In genomic region chr13:108157732-108158464, GRCm38 (mm10) we compare ENCODE assay signal across 8 mouse cellular contexts. TPM values are rescaled to one million over a fixed set of nuclear protein-coding genes. Genes with fewer than 3 reads are reported as not detected.
DNase-seq lines count a peak whose midpoint lies in the region; ATAC-seq and TF ChIP-seq lines count a peak whose summit lies in the region.

No protein-coding gene starts in this region.

- no peak for TF ChIP-seq EP300 in stomach, postnatal 0 days (optimal IDR thresholded peaks at IDR 0.05)

- no peaks in the 10 kb centered on the region for H3K9me3 ChIP-seq in forebrain, postnatal 0 days (ENCODE audit: low read length)
- no peaks in the 10 kb centered on the region for H3K9me3 ChIP-seq in stomach, postnatal 0 days (ENCODE audit: control insufficient read depth, low read length)

- no peaks in the 10 kb centered on the region for H3K4me1 ChIP-seq in brown adipose tissue, adult 24 weeks (ENCODE audit: control insufficient read depth, insufficient read depth, insufficient read length, low read length)
- no peaks in the 10 kb centered on the region for H3K4me1 ChIP-seq in forebrain, postnatal 0 days (ENCODE audit: insufficient read depth)
- no peaks in the 10 kb centered on the region for H3K4me1 ChIP-seq in stomach, postnatal 0 days (replicated peaks; ENCODE audit: control insufficient read depth, insufficient read depth)

- 3% methylated on average over 42 of the region's 42 CpGs for WGBS in forebrain, postnatal 0 days
- 3% methylated on average over 41 of the region's 42 CpGs for WGBS in stomach, postnatal 0 days

- H3K36me3 ChIP-seq in forebrain, postnatal 0 days (ENCODE audit: insufficient read depth): peaks cover 4% of the 10 kb centered on the region; the same call in 1 of the 2 replicates
- no peaks in the 10 kb centered on the region; the same call in 1 of the 2 replicates for H3K36me3 ChIP-seq in stomach, postnatal 0 days (ENCODE audit: control insufficient read depth, insufficient read depth, low read length)

- DNase-seq in layer of hippocampus, adult 2 months (ENCODE audit: low spot score in 2 of 2): peak in 1 of 2 experiments; percentile 16
- no peak for DNase-seq in layer of hippocampus, adult 18-20 months (ENCODE audit: low spot score in 2 of 2)
- peak; percentile 42 for DNase-seq in forebrain, postnatal 0 days
- DNase-seq in lung, postnatal 36 days: peak; percentile 2
- peak; percentile 17 for DNase-seq in stomach, postnatal 0 days (ENCODE audit: low spot score)
- no peak for DNase-seq in frontal cortex, postnatal 10 days (ENCODE audit: low spot score in 2 of 2)
- DNase-seq in cerebellum, postnatal 4 days (ENCODE audit: low spot score in 2 of 2): no peak

- peak overlapping the region; percentile 76 for H3K4me3 ChIP-seq in layer of hippocampus, adult 2 months
- peak overlapping the region; percentile 96 for H3K4me3 ChIP-seq in brown adipose tissue, adult 24 weeks (ENCODE audit: insufficient read depth, low read depth, low read length)
- H3K4me3 ChIP-seq in forebrain, postnatal 0 days (ENCODE audit: low read depth, low read length): peak overlapping the region; percentile 89
- H3K4me3 ChIP-seq in stomach, postnatal 0 days (ENCODE audit: low read depth, low read length): peak overlapping the region; percentile 88

- peak overlapping the region; percentile 69 for H3K9ac ChIP-seq in forebrain, postnatal 0 days
- H3K9ac ChIP-seq in stomach, postnatal 0 days (ENCODE audit: low read length): peak overlapping the region; percentile 67

- H3K27me3 ChIP-seq in forebrain, postnatal 0 days (ENCODE audit: insufficient read depth, low read length): no peaks in the 10 kb centered on the region
- H3K27me3 ChIP-seq in stomach, postnatal 0 days (ENCODE audit: control insufficient read depth, insufficient read depth, low read length): no peaks in the 10 kb centered on the region

- peak overlapping the region; percentile 92 for H3K4me2 ChIP-seq in forebrain, postnatal 0 days (ENCODE audit: low read depth)
- H3K4me2 ChIP-seq in stomach, postnatal 0 days (replicated peaks; ENCODE audit: low read depth): peak overlapping the region; percentile 80

- peak; percentile 69; the same call in 1 of the 2 replicates for ATAC-seq in forebrain, postnatal 0 days
- no peak for ATAC-seq in stomach, postnatal 0 days (ENCODE audit: low FRiP score, low TSS enrichment)

- no peak for TF ChIP-seq CTCF in layer of hippocampus, adult 2 months (conservative IDR thresholded peaks at IDR 0.05)
- no peak for TF ChIP-seq CTCF in forebrain, postnatal 0 days (IDR thresholded peaks at IDR 0.05; ENCODE audit: low read depth)
- TF ChIP-seq CTCF in stomach, postnatal 0 days (IDR thresholded peaks at IDR 0.05; ENCODE audit: low read depth): no peak

- peak overlapping the region; percentile 62; the same call in 1 of the 2 replicates for H3K27ac ChIP-seq in layer of hippocampus, adult 2 months
- no peak overlapping the region for H3K27ac ChIP-seq in brown adipose tissue, adult 24 weeks (replicated peaks; ENCODE audit: low read depth, low read length)
- 0 out of 2 replicates have a peak overlapping the region, but pooled peaks have one; percentile 23 for H3K27ac ChIP-seq in forebrain, postnatal 0 days (ENCODE audit: low read depth, low read length)
- H3K27ac ChIP-seq in stomach, postnatal 0 days (replicated peaks): 0 out of 2 replicates have a peak overlapping the region, but pooled peaks have one; percentile 24

RNA-seq across cellular contexts. Expression of gene Ndufaf2, which starts 0.5 kb away (rescaled TPM):
- 10 to 100 TPM; 21.5 to 24.2 TPM for total RNA-seq in layer of hippocampus, adult 2 months (2021)
- 10 to 100 TPM; 21.1 to 22.8 TPM for total RNA-seq in layer of hippocampus, adult 18-20 months (2021)
- polyA plus RNA-seq in brown adipose tissue, adult 24 weeks (2012; ENCODE audit: insufficient read depth, insufficient read length, missing spikeins): 85.4 and 116 TPM in 2 replicates
- total RNA-seq in forebrain, postnatal 0 days (2014; rRNA removed): 22.1 and 28.1 TPM in 2 replicates
- 84.1 and 103 TPM in 2 replicates for polyA plus RNA-seq in forebrain, postnatal 0 days (2015; fragmentation: Nextera tagmentation; extraction: Ambion mirVana)
- polyA plus RNA-seq in stomach, postnatal 0 days (2015; fragmentation: Nextera tagmentation; extraction: Ambion mirVana): 39.9 and 44.9 TPM in 2 replicates

RNA-seq across cellular contexts. Expression of gene Ercc8, which starts 0.6 kb away (rescaled TPM):
- 10 to 100 TPM; 17.1 to 18.3 TPM for total RNA-seq in layer of hippocampus, adult 2 months (2021)
- total RNA-seq in layer of hippocampus, adult 18-20 months (2021): 10 to 100 TPM; 14.6 to 14.9 TPM
- polyA plus RNA-seq in brown adipose tissue, adult 24 weeks (2012; ENCODE audit: insufficient read depth, insufficient read length, missing spikeins): 2.1 and 5.3 TPM in 2 replicates
- total RNA-seq in forebrain, postnatal 0 days (2014; rRNA removed): 38.3 and 42.3 TPM in 2 replicates
- polyA plus RNA-seq in forebrain, postnatal 0 days (2015; fragmentation: Nextera tagmentation; extraction: Ambion mirVana): 28.4 and 31.1 TPM in 2 replicates
- 8.3 and 8.4 TPM in 2 replicates for polyA plus RNA-seq in stomach, postnatal 0 days (2015; fragmentation: Nextera tagmentation; extraction: Ambion mirVana)

RNA-seq across cellular contexts. Expression of gene Elovl7, which starts 56.3 kb away (rescaled TPM):
- total RNA-seq in layer of hippocampus, adult 2 months (2021): 1 to 10 TPM; 5.1 to 5.8 TPM
- total RNA-seq in layer of hippocampus, adult 18-20 months (2021): 1 to 10 TPM; 5.0 to 6.9 TPM
- not detected in 2 replicates for polyA plus RNA-seq in brown adipose tissue, adult 24 weeks (2012; ENCODE audit: insufficient read depth, insufficient read length, missing spikeins)
- total RNA-seq in forebrain, postnatal 0 days (2014; rRNA removed): 2.6 TPM in 2 replicates
- 2.0 and 2.9 TPM in 2 replicates for polyA plus RNA-seq in forebrain, postnatal 0 days (2015; fragmentation: Nextera tagmentation; extraction: Ambion mirVana)
- polyA plus RNA-seq in stomach, postnatal 0 days (2015; fragmentation: Nextera tagmentation; extraction: Ambion mirVana): 71.0 and 73.3 TPM in 2 replicates

Comparison
In these comparisons a context has a peak if more than half of its experiments do, and no peak if none do; other contexts are left out.
1. DNase-seq: peak in forebrain, postnatal 0 days (single experiment), lung, postnatal 36 days (single experiment) and stomach, postnatal 0 days (single experiment); none in layer of hippocampus, adult 18-20 months (0 of 2), frontal cortex, postnatal 10 days (0 of 2) and cerebellum, postnatal 4 days (0 of 2).
2. Peak in every context shown above with its lines, with median percentiles within 50 percentile points of each other: H3K4me3 ChIP-seq.